Mouse (Mus musculus): Measurements from ENCODE around the gene 0610030E20Rik.

The 0610030E20Rik gene

DNA sequence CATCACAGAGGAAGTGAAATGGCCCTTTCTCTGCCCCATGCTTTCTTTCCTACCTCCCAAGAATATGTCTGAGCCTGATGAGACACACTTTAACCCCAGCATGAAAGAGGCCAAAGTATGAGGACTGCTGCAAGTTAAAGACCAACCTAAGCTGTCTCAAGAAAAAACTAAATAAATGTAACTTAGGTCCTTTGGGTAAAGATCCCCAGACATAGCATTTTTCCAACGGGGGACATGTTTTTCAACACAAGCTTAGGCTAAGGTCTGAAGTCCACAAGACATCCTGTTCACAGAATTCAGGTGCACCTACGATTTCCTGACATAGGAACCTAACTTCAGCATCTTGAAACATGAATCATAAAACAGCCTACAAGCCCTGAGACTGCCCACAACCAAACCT, 3.1 kb downstream of the 0610030E20Rik start:
- no peak for DNase-seq

DNA sequence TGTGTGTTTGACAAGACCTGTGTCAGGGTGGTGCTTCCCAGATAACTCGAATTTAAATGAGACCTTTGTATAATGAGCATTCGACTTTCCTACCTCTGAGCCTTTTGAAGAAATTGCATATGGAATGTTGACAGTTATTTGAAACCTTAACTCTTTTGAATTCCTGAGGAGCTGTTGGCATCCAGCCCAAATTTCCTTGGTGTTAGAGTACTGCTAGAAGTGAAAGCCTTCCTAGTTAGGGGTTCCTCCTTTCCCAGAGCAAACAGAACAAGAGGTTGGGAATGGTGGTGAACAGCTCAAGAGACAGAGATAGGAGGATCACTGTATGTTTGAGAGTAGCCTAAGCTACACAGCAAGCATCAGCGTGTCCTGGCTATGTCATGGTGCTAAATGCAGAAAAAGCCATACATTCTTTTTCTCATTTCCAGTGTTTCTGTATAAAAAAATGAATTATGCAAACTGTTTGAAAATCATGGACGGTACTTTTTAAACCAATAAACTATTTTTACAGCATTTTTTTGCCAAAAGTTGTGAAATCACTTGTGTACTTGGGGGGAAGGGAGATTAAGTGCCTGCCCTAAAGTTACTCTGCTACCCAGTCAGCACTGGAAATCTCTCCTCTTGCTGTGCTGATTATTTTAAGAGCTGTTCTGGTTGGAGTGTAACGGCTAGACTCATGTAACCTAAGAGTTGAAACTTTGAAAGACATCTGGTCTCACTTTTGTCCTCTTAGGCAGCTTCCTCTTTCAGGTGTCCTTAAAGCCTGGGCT, 5.7 kb downstream of the 0610030E20Rik start:
- no peak for DNase-seq

DNA sequence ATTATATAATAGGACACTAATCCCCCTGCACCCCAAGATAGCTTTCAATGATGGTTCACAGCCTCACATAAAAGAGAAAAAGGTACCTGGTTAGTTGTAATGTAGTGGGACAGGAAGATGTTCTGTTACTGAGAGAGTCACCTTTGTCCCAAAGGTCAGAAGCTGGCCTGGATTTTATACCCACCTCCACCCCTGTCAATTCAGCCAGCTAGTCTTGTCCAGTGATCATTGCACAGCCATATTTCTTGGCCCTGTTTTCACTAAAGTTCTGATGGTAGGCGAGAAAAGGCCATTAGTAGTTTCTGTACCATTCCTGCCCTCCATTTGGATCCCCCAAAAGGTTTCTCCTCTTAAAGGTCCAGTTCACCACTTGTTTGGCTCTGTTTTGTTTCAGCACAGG, 6.9 kb downstream of the 0610030E20Rik start:
- DNase-seq: no peak

DNA sequence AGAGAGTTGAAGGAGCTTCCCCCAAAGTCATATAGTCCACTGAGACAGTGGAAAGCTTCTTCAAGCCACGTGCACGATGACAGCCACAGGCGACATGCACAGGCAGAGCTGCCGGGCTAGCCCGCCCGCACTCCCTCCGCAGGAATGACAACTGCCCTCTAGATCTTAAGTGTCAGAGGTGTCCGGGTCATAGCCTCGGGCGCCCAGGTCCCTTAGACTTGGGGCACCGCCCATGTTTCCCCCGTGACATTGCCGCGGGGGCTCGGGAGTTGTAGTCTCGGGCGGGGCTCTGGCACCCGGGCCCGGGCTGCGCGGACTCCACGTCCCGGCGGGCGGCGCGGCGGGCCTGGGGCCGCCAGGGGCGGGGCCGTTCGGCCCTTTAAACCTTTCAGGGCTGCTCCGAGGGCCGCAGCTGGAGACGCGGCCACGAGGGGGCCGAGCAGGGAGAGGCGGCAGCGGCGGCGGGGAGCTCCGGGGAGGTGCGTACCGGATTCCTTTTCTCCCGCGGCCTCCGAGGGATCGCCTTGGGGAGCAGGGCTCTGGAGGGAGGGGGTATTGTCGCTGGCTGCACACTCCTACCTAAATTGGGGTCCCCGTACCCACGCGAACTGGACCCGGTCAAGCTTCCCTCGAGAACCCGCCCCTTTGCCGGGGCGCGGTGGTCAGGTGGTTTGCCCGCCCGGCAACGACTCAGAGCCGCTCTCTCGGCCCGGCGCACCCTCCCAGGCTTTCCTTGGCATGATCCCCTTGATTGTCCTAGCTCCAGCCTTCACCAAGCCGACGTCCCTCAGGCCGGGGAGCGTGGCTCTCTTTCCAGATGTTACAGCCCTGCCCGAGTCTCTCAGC, 8.2 kb downstream of the 0610030E20Rik start, which contains the start of gene Tmem150a:
Tmem150a (plus strand) TSS at position 382 of the 846 bp plus-strand sequence.
- peak; percentile 76 to 81 for DNase-seq

DNA sequence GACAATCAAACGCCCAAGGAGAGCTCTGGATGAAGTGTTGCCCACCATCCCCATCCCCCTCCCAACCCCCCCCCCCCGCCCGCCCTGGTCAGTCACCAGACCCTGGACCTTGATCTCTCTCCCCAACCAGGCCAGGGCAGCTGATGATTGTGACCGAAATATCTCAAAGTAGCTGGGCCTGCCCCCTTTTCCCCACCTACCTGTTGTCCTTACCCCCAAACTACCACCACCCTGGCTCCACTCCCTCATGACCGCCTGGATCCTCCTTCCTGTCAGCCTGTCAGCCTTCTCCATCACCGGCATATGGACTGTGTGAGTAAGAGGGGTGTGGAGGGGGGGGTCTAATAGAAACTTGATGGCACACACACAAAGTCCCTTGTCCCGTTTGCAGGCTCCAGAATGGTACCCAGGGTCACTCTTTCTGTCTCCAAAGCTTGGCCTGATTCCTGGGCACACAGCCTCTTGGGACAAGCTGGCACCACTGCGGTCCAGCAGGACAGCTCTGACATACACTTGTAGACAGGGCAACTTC, 8.9 kb downstream of the 0610030E20Rik start:
- no peak for DNase-seq

DNA sequence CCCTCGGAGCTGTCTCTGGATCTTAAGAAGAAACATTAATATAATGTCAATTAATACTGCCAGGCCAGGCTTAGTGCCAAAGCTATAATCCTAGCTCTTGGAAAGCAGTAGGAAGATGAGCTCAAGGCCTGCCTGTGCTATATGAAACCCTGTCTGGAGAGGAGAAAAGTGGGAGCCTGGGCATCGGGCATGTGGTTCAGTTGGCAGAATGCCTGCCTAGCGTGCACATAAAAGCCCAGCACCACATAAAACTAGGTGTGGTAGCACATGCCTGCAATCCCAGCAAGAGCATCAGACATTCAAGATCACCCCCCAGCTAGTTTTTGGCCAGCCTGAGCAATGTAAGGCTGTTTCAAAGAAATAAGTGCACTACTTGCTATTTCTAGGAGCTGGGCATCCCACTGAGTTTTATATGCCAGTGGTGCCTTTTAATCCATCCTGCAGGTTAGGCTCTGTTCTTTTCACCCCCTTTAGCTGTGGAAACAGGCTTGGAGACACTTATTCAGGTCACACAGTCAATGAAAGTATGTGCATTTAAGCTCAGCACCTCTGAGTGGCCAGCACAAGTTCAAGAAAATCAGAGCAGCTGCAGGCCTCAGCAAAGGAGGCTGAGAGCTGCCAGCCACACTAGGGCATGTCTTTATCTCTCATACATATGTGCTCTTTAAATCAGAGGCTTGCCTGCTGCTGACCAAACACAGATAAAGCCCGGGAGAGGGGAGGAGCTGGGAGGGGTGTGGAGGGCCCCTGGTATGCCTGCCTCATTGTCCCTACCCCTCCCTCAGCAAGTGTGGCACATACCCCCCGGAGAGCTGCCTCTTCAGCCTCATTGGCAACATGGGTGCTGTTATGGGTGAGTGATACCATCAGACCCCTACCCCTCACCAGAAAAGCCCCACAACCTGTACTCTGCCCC, 10.3 kb downstream of the 0610030E20Rik start:
- no peak for DNase-seq

DNA sequence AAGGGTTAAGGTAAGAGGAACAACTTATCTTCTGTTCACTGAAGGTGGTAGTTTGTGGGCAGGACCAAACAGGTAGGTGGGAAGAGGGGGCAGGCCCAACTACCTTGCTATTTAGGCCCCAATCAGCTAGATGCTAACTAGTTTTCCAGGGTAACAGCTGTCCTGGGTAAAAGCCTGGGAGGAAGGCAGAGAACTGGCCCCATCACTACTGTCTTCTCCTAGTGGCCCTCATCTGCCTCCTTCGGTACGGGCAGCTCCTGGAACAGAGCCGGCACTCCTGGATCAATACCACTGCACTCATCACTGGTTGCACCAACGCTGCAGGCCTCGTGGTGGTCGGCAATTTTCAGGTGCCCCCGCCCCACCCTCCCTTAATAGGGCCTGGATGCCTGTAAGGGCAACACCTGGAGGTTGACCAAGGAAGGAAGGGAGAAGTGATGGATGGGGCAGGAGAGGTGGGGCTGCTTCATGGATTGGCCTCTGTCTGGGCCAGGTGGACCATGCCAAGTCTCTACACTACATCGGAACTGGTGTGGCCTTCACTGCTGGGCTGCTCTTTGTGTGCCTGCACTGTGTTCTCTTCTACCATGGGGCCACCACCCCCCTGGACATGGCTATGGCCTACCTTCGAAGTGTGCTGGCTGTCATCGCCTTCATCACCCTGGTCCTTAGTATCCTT, 11.1 kb downstream of the 0610030E20Rik start:
- no peak for DNase-seq

DNA sequence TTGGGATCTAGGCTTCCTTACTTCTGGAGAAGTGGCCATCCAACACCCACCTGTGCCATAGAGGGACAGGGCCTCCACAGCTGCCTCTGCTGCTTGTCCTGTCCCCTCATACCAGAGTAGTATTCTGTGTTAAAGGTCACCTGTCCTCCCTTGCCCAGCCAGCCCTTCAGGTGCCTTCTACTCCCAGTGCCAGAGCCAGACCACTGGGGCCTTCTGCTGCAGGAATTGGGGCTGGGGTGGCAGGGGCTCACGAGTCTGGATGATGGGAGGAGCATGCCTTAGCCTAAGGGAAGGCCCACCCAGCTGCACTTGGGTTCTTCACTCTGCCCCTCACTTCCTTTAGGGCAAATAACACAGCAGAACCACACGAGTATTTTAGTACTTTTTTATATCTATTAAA, 12.2 kb downstream of the 0610030E20Rik start:
- no peak for DNase-seq

DNA sequence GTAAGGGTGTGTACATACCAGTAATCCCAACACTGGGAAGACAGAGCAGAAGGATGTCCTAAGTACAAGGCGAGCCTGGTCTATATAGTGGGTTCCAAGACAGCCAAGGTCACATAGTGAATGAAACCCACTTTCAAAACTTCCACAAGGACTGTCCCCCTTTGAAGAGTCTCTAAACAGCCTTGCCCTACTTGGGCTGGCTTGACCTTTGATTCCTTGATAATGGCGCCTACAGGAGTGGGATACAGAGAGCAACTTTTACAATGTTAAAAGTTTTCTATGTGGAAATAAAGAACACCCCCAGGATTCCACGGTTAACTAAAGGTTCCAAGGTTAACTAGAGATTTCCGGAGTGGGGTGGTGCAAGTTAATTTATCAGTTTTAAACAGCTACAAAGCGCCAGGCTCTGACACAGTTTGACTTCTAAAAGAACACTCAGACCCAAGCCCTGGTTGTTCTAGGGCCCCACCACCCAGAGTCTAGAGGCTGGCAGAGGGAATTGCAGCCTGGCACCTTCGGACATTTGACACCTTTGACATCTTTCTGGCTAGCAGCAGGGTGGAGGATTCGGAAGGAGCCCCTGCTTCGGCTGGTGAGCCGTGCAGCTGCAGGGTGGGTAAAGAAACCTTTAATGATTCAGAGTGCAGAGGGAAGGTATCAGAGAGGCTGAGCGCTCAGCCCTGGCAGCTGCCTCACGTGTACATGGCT, 12.9 kb downstream of the 0610030E20Rik start:
- no peak for DNase-seq

DNA sequence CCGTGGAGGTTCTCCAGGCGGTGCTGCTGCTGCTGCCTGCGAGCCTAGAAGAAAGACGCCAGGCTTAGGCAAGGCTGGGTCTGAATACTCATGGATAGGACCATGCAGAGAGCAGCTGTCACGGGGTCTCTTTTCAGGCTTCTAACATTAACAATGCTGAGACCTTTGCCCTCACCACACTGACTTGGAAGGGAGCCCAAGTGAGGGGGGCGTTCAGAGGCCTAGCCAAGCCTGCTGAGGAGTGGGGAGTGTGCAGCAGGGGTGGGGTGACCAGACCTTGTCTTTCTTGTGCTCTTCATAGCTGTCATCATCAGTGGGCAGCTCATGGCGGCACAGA, 13.4 kb downstream of the 0610030E20Rik start:
- no peak for DNase-seq

DNA sequence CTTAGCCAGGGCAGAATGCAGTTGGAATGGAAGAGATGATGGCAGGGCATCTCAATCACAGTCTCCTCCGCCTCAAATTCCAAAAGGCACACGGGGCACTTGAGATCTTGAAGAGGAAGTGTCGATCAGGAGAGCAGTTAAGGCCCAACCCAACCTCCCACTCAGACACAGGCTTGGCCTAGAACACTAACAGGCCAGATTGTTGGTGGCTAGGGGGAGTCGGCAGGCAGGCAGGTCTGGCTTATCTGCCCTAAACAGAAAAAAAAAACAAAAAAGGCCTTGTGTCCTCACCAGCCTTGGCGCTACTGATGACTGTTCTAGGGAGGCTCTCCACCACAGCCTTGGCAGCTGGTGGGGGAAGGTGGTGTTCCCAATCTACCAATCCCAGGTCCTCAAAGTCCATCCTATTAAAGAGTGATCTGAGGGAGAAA, 14.0 kb downstream of the 0610030E20Rik start:
- DNase-seq: no peak

DNA sequence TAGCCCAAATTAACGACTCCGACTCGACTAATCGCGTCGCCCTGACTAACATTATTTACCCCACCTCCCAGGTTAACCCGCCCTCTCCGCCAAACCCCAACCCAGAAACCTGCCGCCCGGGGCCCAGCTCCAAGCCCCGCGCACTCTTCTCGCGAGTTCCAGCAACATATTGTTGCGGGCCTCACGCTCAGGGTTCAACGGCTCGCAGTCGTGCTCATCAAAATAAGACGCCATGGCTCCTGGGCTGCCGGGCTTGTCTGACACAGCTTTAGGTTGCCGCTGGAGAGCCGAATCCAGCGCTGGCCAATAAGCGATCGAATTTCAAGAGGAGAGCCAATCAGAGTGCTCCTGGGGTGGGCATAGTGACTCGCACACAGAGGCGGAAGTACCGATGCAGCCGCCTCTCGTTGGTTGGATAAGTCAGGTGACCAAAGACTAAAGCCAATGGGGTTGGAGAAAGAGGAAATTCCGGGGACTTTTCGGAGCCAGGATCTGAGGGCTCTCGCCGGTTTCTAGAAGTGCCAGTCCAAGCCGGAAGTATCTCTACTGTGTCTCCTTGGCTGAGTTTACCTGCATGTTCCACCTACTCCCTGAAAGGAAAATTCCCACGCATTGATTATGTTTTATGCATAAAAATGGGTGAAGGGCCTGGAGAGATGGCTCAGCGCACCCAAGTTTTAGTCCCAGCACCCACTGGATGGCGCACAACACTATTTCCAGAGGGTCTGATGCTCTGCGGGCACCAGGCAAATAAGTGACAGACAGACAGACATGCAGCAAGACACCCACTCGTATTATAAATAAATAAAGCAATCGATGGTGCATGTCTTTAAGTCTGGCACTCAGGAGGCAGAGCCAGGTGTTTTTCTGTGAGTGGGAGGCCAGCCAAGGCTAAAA, 15.3 kb downstream of the 0610030E20Rik start:
- DNase-seq: peak; percentile 94 to 95

DNA sequence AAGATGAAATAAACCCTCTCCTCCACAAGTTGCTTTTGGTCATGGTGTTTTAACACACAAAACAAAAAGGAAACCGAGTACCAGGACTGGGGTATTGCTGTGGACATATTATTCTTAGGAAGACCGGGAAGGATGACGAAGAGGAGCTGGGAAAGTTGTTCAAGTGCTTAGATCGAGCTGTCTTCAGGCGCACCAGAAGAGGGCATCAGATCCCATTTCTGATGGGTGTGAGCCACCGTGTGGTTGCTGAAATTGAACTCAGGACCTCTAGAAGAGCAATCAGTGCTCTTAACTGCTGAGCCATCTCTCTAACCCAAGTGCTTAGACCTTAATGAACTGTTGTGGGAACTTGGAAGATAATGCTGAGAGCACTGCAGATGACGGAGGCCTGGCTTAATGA, 16.9 kb downstream of the 0610030E20Rik start:
- no peak for DNase-seq

DNA sequence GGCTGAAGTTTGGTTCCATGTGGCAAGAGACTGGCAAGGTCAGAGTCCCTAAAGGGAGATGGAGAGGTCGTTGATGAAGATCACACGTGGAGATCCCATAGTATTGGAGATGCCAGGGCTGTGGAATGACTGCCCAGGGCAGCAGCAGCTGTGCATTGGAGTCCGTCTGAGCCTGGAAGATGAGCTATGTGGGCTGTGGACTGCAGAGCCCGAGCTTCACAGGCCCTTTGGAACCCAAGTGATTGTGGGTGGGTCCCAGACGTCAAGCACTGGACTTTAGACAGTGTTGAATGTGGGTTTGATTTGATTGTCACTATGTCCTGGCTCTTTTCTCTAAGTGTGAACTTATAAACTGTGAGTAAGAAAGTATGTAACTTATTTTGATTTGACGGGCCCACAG, 17.9 kb downstream of the 0610030E20Rik start:
- DNase-seq: no peak

DNA sequence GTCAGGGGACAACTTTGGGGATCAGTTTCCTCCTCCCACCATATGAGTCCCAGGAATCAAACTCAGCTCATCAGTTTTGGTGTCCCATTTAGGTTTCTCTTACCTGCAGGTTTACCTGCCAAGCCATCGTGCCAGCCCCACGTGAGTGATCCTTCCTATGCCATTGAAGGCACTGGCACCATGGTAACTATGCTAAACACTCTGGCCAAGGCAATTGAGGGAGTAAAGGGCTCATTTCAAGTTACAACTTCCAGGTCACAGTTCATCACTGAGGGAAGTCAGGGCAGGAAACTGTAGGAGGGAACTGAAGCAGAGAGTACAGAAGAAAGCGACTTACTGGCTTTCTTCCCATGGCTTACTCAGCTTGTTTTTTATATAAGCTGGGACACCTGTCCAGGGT, 19.2 kb downstream of the 0610030E20Rik start:
- no peak for DNase-seq

DNA sequence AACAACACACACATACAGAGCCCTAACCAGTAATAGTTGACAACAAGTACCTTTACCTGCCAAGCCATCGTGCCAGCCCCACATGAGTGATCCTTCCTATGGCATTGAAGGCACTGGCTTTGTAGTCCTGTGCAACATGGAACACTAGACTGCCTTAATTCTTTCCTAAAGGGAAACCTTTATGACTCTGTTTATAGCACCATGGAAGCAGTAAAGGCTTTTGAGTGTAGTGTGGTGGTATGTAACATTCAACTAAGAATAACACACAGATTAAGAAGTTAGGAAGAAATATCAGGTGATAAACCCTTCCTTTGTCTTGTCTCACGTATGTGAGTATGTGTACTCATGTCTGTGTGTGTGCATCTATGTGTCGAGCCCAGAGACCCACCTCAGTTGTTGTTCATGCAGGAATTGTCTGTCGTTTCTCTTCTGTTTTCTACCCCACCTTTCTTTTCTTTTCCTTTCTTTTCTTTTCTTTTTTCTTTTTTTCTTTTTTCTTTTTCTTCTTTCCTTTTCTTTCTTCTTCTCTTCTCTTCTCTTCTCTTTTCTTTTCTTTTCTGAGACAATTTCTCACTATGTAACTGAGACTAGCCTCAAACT, 19.8 kb downstream of the 0610030E20Rik start, which contains the start of gene Rnf181:
Rnf181 (minus strand) TSS at position 113 of the 600 bp plus-strand sequence.
- DNase-seq: no peak

DNA sequence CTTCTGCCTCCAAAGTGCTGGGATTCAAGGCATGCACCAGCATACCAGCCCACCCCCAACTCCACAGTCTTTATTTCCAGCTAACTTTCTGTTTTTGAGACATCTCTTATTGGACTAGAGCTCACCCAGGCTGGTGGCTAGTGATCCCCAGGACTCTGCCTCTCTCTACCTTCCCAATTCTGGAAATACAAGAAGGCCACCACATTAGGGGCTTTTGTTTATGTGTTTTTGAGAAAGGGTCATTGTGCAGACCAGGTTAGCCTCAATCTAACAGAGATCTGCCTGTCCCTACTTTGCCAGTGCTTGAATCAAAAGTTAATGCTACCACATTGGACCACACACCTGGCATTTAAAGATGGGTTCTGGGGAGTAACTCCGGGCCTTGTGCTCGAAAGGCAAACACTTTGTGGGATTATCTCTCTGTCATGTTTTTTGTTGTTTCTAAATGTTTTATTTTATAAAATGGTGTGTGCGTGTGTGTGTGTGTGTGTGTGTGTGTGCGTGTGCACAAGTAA, 20.4 kb downstream of the 0610030E20Rik start:
- no peak for DNase-seq

DNA sequence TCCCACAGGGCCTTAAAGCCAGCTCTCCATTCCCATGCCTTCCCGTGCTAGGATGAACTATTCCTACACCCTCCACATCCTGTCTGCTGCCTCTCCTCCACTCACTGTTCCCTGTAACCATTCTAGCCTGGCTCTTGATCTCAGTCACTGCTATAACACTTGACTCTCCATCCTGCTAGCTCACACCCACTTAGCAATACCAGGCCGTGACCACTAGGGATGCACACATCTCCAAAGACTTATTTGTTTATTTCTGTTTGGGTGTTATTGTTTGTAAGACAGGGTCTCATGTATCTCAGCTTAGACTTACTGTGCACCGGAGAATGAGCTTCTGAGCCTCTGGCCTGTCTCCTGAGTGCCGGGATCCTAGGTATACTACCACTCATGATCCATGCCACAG, 22.4 kb downstream of the 0610030E20Rik start:
- no peak for DNase-seq

DNA sequence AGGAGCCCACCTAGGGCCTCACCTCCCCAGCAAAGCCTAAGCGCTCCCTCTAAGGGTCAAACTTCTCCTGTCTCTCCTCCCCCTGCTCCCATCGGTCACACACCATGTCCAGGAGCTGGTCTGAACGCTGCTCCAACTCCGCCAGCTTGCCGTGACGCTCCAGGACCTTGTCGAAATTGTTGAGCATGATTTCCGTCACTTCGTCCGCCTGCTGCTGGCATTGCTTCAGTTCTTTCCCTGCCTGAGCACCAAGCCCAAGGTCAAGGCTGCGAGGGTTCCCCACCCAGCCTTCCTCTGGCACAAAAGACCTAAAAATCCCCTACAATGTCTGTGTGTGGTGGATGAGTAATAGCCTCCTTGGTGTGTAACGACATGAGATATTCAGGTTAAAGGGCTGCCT, 23.0 kb downstream of the 0610030E20Rik start:
- DNase-seq: no peak

DNA sequence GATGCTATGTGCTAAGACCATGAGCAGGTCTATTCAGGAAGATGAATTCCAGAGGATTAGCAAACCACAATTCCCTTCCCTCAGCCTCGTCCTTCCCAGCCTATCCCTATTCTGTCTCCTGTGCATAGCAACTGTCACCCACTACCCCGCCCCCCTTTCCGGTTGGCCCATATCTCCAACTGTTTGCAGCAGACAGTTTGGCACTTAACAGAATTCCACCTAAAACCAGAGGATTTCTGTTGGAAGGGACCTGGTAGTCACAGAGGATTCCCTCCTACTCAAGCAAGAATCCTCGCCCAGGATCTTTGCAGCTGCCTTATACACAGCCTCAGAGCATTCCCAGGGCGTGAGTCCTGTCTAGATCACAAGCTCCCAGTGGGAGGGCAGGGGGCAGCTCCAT, 24.0 kb downstream of the 0610030E20Rik start:
- DNase-seq: no peak

All from cerebellum, postnatal 25 days (tissue).